Mouse (Mus musculus) MEL (cell line): ENCODE measurements around the gene 4930402F06Rik.

Experiments
- GATA1 ChIP-seq: IDR thresholded peaks from 2 replicates; pipeline ENCODE4 v1.6.1; 2011; ENCODE audit warnings: low read depth, low read length, improper control_type of control experiment
- MAFK ChIP-seq: IDR thresholded peaks from 2 replicates; pipeline ENCODE4 v1.6.1; 2011; ENCODE audit warnings: low read depth, mild to moderate bottlenecking, low read length, improper control_type of control experiment, borderline replicate concordance
- NRF1 ChIP-seq: IDR thresholded peaks from 2 replicates; pipeline ENCODE4 v1.6.1; 2014; ENCODE audit warnings: low read depth, mild to moderate bottlenecking, inconsistent platforms, low read length, improper control_type of control experiment, moderate library complexity; ENCODE audit not compliant: poor library complexity, insufficient read depth, severe bottlenecking
- TBP ChIP-seq: IDR thresholded peaks from 2 replicates; pipeline ENCODE4 v1.8.0; 2011; ENCODE audit warnings: low read depth, low read length, improper control_type of control experiment

DNA sequence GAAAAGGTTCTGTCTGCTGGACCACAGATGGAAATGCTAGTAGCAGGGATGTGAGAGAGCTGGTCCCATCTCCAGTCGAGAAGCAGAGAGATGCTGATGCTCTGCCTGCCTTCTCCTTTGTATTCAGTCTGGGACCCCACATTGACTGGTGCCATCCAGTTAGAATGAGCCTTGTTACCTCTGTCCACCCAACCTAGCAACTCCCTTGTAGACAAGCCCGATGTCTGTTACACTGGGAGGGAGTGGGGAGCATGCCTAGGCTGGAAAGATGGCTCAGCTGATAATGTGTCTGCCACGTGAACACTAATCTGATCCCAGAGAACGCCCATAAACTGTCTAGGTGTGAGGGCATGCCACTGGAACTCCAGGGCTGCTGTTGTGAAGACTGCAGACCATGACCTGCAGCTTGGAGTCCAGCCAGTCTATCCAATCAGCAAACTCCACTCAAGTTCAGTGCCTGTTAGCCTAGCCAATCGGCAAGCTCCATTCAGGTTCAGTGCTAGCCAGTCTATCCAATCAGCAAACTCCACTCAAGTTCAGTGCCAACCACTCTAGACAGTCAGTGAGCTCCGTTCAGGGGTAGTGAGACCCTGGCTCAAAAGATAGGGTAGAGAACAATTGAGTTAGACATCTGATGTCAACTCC is 1.3 kb upstream of the 4930402F06Rik start:
- TF ChIP-seq TBP (no peak), GATA1 (peak; percentile 25; the same call in 1 of the 2 replicates), NRF1 (no peak), MAFK (no peak)
